Mouse (Mus musculus) C3H10T1/2 (cell line): ENCODE measurements around the gene Fam102b. TPM values are rescaled to one million over a fixed set of nuclear protein-coding genes. Genes with fewer than 3 reads are reported as not detected.

Source experiments
- polyA plus RNA-seq, 2 experiments: library from polyadenylated mRNA; unstranded; fragments of >200 nt; fragmentation: generic; extraction: Trizol; gene quantifications; one replicate each; pipeline ENCODE4 v1.2.1; 2012; ENCODE audit warnings: missing spikeins in 2 of 2

Gene Fam102b
- 1 to 10 TPM in 1 of 2 experiments, under 1 TPM in 1; 0.33 to 7.6 TPM for polyA plus RNA-seq

GRCm38 (mm10) chr3:109027515-109027987 lies at the start of gene Fam102b:
TSS of gene Fam102b (minus strand) at chr3:109027607.

GRCm38 (mm10) chr3:108940001-108940633 lies 87.3 kb downstream of the Fam102b start, which contains the start of gene Gm9857:
TSS of gene Gm9857 (minus strand) at chr3:108940445.

DNA sequence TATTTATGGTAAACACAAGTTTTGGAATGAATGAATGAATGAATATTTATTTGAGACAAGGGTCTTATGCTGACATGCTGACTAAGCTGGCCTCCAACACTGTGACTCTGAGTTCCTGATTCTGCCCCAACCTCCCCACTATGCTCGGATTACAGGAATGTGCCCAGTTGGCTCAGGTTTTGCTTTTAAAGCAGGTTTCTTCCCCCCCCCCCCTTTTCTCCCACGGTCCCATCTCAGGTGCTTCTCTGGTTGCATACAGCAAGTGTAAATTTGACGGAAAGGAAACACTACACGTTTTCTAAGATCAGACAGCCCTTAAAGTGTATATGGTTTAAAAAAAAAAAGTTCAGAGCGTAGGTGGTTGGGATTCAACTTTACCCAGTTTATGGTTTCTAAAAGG lies 87.8 kb downstream of the Fam102b start, which contains the start of gene Henmt1:
TSS of gene Henmt1 (plus strand) at position 301 of the 400 bp plus-strand sequence.

Other genes with a start within 250 kb of the Fam102b start
- gene Stxbp3, start 187.1 kb downstream of the Fam102b start, polyA plus RNA-seq: 1 to 10 TPM in 1 of 2 experiments, under 1 TPM in 1; 0.82 to 6.2 TPM
- gene Fndc7, start 137.6 kb downstream of the Fam102b start, polyA plus RNA-seq: under 1 TPM; 0.04 to 0.33 TPM
- gene Prpf38b, start 115.9 kb downstream of the Fam102b start, polyA plus RNA-seq: 10 to 100 TPM in 1 of 2 experiments, 1 to 10 TPM in 1; 3.3 to 12.6 TPM
- under 1 TPM; 0.04 to 0.08 TPM for gene Henmt1, start 87.7 kb downstream of the Fam102b start, polyA plus RNA-seq
- not detected for gene Gm9857, start 87.2 kb downstream of the Fam102b start, polyA plus RNA-seq
- gene Slc25a54, start 52.9 kb upstream of the Fam102b start, polyA plus RNA-seq: not detected
- 10 to 100 TPM in 1 of 2 experiments, 1 to 10 TPM in 1; 2.3 to 13.9 TPM for gene Slc25a24, start 95.5 kb upstream of the Fam102b start, polyA plus RNA-seq